Mouse (Mus musculus): ENCODE measurements around the gene Emilin2. TPM values are rescaled to one million over a fixed set of nuclear protein-coding genes. Genes with fewer than 3 reads are reported as not detected.

The Emilin2 gene
- polyA plus RNA-seq, 1 experiment: 2.0 TPM

DNA sequence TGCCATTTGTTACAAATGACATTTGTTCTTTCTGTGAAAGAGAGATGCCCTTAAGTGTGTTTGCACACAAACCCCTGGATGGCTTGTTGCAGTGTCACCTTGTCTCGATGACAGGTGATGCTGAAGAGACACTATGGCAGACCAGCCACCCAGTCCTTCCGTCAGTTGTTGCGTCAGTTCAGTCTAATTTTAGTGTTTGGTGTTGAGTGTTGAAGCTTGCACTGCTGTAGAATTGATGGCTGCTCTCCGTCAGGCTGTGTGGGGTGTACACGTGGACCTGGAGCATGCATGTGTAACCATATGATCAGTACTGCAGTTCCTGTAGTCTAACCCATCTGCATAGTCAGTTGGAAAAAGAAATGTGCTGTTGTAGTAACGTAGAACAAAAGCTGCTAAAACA, 62.8 kb downstream of the Emilin2 start:
- TF ChIP-seq POLR2A (IDR thresholded peaks at IDR 0.05; ENCODE audit: borderline replicate concordance, extremely low read depth, insufficient read depth, insufficient read length, poor library complexity, severe bottlenecking) (no peak), CTCF (IDR thresholded peaks at IDR 0.05; ENCODE audit: borderline replicate concordance, extremely low read depth, insufficient read depth, insufficient read length) (no peak)
- DNase-seq (ENCODE audit: low read depth): no peak

DNA sequence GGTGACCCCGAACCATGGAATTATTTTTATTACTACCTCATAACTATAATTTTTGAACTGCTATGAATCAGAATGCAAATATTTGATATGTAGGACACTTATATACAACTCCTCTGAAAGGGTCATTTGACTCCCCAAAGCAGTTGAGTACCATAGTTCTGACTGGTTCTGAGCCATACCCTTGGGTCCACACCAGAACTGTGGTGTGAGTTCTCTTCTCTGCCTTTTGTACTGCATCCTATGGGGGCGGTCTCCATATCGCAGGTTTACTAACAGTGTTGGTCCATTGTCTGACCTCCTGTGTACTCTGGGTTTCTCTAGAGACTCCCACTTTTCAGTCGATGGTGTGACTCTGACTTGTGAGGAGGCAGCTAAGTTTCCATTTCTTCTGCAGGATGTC, 65.8 kb downstream of the Emilin2 start:
- TF ChIP-seq POLR2A (IDR thresholded peaks at IDR 0.05; ENCODE audit: borderline replicate concordance, extremely low read depth, insufficient read depth, insufficient read length, poor library complexity, severe bottlenecking) (no peak), CTCF (IDR thresholded peaks at IDR 0.05; ENCODE audit: borderline replicate concordance, extremely low read depth, insufficient read depth, insufficient read length) (no peak)
- no peak for DNase-seq (ENCODE audit: low read depth)

DNA sequence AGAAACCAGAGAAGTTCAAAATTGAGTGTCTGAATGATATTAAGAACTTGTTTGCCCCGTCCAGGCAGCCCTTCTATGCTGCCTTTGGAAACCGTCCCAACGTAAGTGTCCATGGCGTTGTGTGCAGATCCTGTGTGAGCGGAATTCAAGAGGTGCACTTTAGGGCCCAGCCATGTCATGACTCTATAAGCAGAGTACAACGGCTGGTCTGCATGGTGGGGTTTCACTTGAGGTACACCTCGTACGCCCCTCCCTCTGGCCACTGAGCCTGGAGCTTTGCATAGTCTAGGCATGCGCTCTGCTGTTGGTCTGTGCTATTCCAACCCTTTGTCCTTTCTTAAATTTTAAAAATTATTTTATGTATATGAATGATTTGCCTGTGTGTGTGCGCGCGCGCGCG, 66.6 kb downstream of the Emilin2 start:
- no peak for DNase-seq (ENCODE audit: low read depth)
- TF ChIP-seq POLR2A (IDR thresholded peaks at IDR 0.05; ENCODE audit: borderline replicate concordance, extremely low read depth, insufficient read depth, insufficient read length, poor library complexity, severe bottlenecking) (no peak), CTCF (IDR thresholded peaks at IDR 0.05; ENCODE audit: borderline replicate concordance, extremely low read depth, insufficient read depth, insufficient read length) (no peak)

DNA sequence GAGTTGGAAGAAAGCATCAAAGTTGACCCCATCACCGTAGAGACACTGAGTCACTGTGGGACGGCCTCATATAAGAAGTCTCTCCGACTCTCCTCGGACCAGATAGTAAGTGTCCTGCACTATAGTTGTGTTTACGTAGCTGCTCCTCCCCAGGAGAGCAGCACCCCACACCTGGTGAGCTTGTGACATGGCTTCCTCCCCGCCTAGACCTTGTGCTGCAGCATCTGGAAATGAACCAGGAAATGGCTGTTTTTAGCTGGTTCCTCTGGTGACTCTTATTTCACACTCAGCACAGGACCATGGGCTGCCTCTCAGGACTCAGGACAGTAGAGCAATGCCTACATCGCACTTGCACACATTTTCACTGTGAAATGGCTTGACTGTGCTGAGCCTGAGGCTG, 69.1 kb downstream of the Emilin2 start:
- TF ChIP-seq POLR2A (IDR thresholded peaks at IDR 0.05; ENCODE audit: borderline replicate concordance, extremely low read depth, insufficient read depth, insufficient read length, poor library complexity, severe bottlenecking) (no peak), CTCF (IDR thresholded peaks at IDR 0.05; ENCODE audit: borderline replicate concordance, extremely low read depth, insufficient read depth, insufficient read length) (no peak)
- DNase-seq (ENCODE audit: low read depth): no peak

DNA sequence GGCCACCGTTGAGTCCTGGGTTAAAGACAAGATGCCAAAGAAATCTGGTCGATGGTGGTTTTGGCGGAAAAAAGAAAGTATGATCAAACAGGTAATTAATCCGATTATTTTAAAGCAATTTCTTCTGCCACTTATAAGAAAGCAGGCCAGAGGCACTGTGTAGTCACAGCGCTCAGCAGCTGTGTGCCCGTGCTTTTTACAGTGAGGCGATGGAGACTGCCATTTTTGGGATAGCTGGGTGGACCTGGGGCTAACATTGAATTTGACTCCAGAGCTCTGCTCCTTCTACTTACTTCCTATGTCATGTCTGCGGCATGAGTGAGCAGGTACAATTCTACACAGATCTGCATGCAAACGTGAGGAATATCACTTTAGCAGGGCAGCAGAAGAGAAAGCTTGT, 71.0 kb downstream of the Emilin2 start:
- no peak for DNase-seq (ENCODE audit: low read depth)
- TF ChIP-seq POLR2A (IDR thresholded peaks at IDR 0.05; ENCODE audit: borderline replicate concordance, extremely low read depth, insufficient read depth, insufficient read length, poor library complexity, severe bottlenecking): no peak
- no peak for TF ChIP-seq CTCF (IDR thresholded peaks at IDR 0.05; ENCODE audit: borderline replicate concordance, extremely low read depth, insufficient read depth, insufficient read length)

DNA sequence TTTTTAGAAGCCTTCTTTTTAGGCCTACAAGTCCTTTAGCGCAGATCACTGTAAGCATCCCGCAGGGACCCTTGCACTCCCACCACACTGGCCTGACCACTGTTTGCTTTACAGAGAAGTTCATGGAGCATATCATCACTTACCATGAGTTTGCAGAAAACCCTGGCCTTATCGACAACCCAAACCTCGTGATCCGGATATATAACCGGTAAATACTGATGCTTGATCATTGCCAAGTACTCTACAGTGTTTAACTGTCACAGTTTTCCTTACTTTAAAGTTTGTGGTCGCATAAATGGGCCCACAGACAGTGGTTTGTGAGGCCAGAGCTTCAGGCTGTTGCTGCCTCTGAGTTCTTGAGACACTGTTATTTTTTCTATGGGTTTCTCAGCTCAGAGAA, 73.3 kb downstream of the Emilin2 start:
- TF ChIP-seq POLR2A (IDR thresholded peaks at IDR 0.05; ENCODE audit: borderline replicate concordance, extremely low read depth, insufficient read depth, insufficient read length, poor library complexity, severe bottlenecking): no peak
- no peak for TF ChIP-seq CTCF (IDR thresholded peaks at IDR 0.05; ENCODE audit: borderline replicate concordance, extremely low read depth, insufficient read depth, insufficient read length)
- no peak for DNase-seq (ENCODE audit: low read depth)

DNA sequence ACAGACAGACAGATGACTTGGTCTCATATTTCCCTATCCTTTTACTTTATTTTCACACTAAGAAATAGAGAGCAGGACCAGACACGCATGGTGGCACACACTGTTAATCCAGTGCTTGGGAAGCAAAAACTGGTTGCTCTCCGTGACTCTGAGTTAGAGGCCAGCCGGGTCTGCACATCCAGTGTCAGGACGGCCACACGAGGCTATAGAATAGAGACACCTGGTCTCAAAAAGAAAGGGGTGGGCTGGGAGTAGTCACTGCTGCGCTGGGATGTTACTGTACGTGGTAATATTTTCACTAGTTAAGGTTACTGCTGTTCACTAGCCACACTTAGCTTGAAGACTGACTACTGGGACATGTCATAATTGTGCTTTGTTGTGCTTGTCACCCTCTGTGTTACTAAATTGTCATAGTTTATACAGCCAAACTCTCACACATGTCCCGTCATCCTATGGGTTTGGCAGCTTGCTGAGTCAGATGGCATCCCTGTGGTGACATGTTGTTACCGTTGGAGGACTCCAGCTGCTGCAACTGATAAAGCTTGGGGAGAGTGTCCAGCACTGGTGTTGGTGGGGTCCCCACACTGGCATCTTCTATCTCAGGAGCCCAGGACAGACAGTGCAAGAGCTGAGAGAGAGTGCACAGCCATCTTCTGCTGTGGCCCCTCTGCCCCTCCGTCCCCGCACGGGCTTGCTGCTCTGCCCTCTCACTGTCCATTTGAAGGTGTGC, 76.4 kb downstream of the Emilin2 start:
- TF ChIP-seq CTCF (IDR thresholded peaks at IDR 0.05; ENCODE audit: borderline replicate concordance, extremely low read depth, insufficient read depth, insufficient read length) (no peak), POLR2A (IDR thresholded peaks at IDR 0.05; ENCODE audit: borderline replicate concordance, extremely low read depth, insufficient read depth, insufficient read length, poor library complexity, severe bottlenecking) (no peak)
- DNase-seq (ENCODE audit: low read depth): no peak

DNA sequence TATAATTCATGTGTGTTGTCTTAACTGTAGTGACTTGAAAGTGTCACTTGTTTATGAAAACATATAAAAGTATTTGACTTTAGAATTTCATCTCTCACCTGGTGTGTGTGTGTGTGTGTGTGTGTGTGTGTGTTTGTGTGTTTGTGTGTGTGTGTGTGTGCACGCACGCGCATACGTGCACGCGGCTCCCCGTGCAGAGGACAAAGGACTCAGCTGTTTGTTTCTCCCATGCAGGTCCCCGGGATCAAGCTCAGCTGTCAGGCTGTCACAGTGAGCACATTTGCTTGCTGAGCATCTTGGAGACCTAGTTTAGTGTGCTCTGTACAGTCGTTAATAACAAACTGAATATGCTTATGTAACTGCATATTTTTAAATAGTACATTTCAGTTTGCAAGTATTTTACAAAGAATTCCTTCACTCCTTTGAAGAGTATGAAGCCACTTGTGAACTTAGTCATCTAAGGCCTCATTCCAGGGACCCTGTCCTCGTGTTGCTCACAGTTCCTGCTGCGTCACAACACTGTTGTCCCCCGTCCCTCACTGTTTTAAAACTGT, 77.7 kb downstream of the Emilin2 start:
- TF ChIP-seq POLR2A (IDR thresholded peaks at IDR 0.05; ENCODE audit: borderline replicate concordance, extremely low read depth, insufficient read depth, insufficient read length, poor library complexity, severe bottlenecking) (no peak), CTCF (IDR thresholded peaks at IDR 0.05; ENCODE audit: borderline replicate concordance, extremely low read depth, insufficient read depth, insufficient read length) (no peak)
- DNase-seq (ENCODE audit: low read depth): no peak

DNA sequence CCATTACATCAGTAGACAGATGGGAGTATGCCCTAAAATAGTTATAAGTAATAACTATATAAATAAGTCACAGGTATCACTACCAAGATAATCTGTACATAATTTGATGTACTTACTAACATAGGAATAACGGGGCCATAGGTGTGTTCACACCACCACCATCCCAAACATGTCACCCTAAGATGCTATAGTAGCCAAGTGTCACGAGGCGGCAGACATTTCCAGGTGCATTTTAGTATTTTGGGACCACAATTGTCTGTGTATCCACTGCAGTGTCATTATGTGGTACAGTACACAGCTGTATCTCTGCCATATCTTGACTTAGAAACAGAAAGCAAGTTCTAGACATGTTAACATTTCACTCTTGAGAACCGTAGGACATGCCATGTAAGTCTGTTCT, 78.6 kb downstream of the Emilin2 start:
- no peak for DNase-seq (ENCODE audit: low read depth)
- TF ChIP-seq CTCF (IDR thresholded peaks at IDR 0.05; ENCODE audit: borderline replicate concordance, extremely low read depth, insufficient read depth, insufficient read length): no peak
- TF ChIP-seq POLR2A (IDR thresholded peaks at IDR 0.05; ENCODE audit: borderline replicate concordance, extremely low read depth, insufficient read depth, insufficient read length, poor library complexity, severe bottlenecking): no peak

DNA sequence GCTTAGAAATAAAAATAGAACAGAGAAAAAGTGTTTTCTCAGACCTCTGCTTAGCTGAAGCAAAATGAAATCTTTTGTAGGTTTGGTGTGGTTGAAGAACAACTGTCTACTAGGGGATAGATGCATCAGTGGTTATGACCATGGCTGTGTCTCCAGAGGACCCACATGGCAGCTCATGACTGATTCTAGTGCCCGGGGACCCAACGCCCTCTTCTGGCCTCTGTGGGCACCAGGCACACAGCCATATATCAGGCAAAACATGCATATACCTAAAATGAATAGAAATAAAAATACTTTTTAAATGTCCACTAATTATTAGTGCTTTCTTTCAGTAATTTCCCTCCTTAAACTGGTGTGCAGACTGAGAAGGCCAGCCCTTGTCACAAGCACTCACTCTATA, 79.8 kb downstream of the Emilin2 start:
- DNase-seq (ENCODE audit: low read depth): no peak
- no peak for TF ChIP-seq CTCF (IDR thresholded peaks at IDR 0.05; ENCODE audit: borderline replicate concordance, extremely low read depth, insufficient read depth, insufficient read length)
- no peak for TF ChIP-seq POLR2A (IDR thresholded peaks at IDR 0.05; ENCODE audit: borderline replicate concordance, extremely low read depth, insufficient read depth, insufficient read length, poor library complexity, severe bottlenecking)

DNA sequence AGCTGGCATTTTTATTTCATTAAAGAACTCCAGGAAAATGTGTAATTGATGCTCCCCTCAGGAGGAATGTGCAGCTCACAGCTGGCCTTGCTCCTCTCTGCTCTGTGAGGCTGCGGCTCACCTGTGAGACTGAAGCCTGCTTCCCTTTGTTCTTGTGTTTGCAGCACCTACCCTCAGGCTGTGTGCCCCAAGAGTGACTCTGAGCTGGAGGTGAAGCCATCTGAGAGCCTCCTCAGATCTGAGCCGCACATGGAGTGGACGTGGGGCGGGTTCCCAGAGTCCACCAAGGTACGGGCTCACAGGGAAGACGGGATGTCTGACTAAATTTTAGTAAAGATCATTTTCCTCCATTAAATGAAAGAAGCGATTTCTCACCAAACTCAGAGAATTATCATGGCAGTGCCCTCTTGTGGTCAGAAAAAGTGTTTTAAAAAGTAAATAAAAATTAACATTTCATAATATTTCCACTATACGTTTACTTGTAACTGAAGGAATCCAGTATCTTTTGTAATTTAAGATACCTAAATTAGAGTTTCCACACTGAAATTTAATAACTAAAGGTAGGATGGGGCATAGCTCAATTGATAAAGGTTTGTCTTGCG, 81.6 kb downstream of the Emilin2 start:
- DNase-seq (ENCODE audit: low read depth): peak; percentile 37
- no peak for TF ChIP-seq CTCF (IDR thresholded peaks at IDR 0.05; ENCODE audit: borderline replicate concordance, extremely low read depth, insufficient read depth, insufficient read length)
- no peak for TF ChIP-seq POLR2A (IDR thresholded peaks at IDR 0.05; ENCODE audit: borderline replicate concordance, extremely low read depth, insufficient read depth, insufficient read length, poor library complexity, severe bottlenecking)

DNA sequence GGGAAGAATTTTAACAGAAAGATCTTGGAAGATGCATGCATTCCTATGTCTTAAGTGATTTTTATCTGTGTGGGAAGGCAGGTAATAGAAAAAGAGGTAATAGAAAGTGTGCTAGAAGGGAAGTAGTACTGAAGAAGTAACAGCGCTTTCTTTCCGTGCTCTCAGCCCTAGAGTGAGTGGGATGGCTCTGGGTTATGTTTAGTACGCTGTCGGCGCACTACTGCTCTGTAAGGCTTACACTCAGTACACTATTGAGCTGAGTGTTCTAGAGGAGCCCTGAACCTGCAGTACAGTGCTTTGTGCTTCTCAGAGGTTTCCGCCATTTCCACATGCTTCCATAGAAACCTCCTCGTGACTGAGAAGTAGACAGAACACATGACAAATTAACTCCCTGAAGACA, 83.1 kb downstream of the Emilin2 start:
- TF ChIP-seq CTCF (IDR thresholded peaks at IDR 0.05; ENCODE audit: borderline replicate concordance, extremely low read depth, insufficient read depth, insufficient read length) (no peak), POLR2A (IDR thresholded peaks at IDR 0.05; ENCODE audit: borderline replicate concordance, extremely low read depth, insufficient read depth, insufficient read length, poor library complexity, severe bottlenecking) (no peak)
- DNase-seq (ENCODE audit: low read depth): no peak
